Mouse (Mus musculus) heart, postnatal 0 days (tissue): Measurements from ENCODE around the gene Cdkal1. TPM values are rescaled to one million over a fixed set of nuclear protein-coding genes. Genes with fewer than 3 reads are reported as not detected.

Source experiments
- ATAC-seq: fragments of 200-750 bp; cut with Nextera tagmentation; 2 replicates; pipeline ENCODE4 v1.8.0; 2017; ENCODE audit warnings: low read depth, moderate number of reproducible peaks, moderate library complexity; ENCODE audit not compliant: insufficient read depth
- DNase-seq: peaks from one replicate; pipeline ENCODE4 v3.0.0-alpha.2; 2016; ENCODE audit warnings: low spot score
- H3K27ac ChIP-seq: fragments of 300-500 bp; sonication (generic); 2 replicates; pipeline ENCODE4 v1.5.1; 2014; ENCODE audit warnings: low read depth, mild to moderate bottlenecking
- H3K27me3 ChIP-seq: fragments of 300-500 bp; sonication (generic); 2 replicates; pipeline ENCODE4 v1.6.1; 2014; ENCODE audit warnings: low read length, mixed read lengths; ENCODE audit not compliant: control insufficient read depth, insufficient read depth
- H3K36me3 ChIP-seq: fragments of 300-500 bp; sonication (generic); replicated peaks from 2 replicates; pipeline ENCODE4 v1.6.1; 2014; ENCODE audit warnings: low read length, mixed read lengths; ENCODE audit not compliant: control insufficient read depth, insufficient read depth
- H3K4me1 ChIP-seq: fragments of 300-500 bp; sonication (generic); 2 replicates; pipeline ENCODE4 v1.6.1; 2014; ENCODE audit warnings: antibody characterized with exemption; ENCODE audit not compliant: control insufficient read depth, insufficient read depth
- H3K4me2 ChIP-seq: fragments of 300-500 bp; sonication (generic); 2 replicates; pipeline ENCODE4 v1.6.1; 2014; ENCODE audit warnings: low read depth, mild to moderate bottlenecking, low read length, moderate library complexity
- H3K4me3 ChIP-seq: fragments of 300-500 bp; sonication (generic); 2 replicates; pipeline ENCODE4 v1.5.1; 2014; ENCODE audit warnings: low read depth, low read length
- H3K9ac ChIP-seq: fragments of 300-500 bp; sonication (generic); replicated peaks from 2 replicates; pipeline ENCODE4 v1.6.1; 2014; ENCODE audit warnings: low read depth, low read length, mixed read lengths
- H3K9me3 ChIP-seq: fragments of 300-500 bp; sonication (generic); replicated peaks from 2 replicates; pipeline ENCODE4 v1.6.1; 2016; ENCODE audit warnings: low read length; ENCODE audit not compliant: control insufficient read depth
- CTCF ChIP-seq: IDR thresholded peaks from 2 replicates; pipeline ENCODE4 v1.5.1; 2016; ENCODE audit warnings: antibody characterized with exemption, control low read depth, low read depth
- EP300 ChIP-seq: IDR thresholded peaks from 2 replicates; pipeline ENCODE4 v1.6.1; 2016; ENCODE audit warnings: antibody characterized with exemption, low read depth
- WGBS: fragments of 180-500 bp; shearing (Covaris S2); extraction: QIAGEN DNeasy Blood & Tissue Kit; methylation state at CpG from one replicate; pipeline ENCODE4 v1.1.7; 2014; 5-methylcytosine and 5-hydroxymethylcytosine counted together
- polyA plus RNA-seq: library from polyadenylated mRNA; unstranded; fragments of >200 nt; fragmentation: Nextera tagmentation; extraction: Ambion mirVana; gene quantifications from 2 replicates; pipeline ENCODE4 v1.2.1, GENCODE M21; 2015
- total RNA-seq: library from RNA; depleted of rRNA; stranded (reverse); fragments of >200 nt; gene quantifications from 2 replicates; pipeline ENCODE4 v1.2.3, GENCODE M21; 2014; ENCODE audit warnings: low replicate concordance

Gene Cdkal1
- total and polyA plus RNA-seq, 2 experiments from 2014 or later: 9.6 to 17.6 TPM

DNA sequence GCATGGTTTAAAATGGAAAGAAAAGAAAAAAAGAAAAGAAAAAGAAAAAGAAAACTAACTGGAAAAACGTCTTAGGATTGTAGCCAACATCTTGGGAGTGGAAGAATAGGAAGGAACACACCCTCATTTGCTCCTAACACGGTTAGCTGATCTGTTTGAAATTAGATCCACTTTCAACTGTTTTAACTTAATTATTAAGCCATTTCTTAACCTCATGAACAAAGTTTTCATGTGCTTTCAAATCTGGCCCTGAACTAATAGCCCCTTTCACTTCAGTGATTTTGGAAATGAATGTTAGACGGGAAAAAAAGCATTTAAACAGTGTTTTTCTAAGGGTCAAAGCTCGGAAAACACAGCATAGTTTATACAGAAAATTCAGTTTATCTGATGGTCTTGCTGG, 505.5 kb downstream of the Cdkal1 start:
- WGBS: 76% methylated on average over 4 of the region's 4 CpGs
- Histone ChIP-seq H3K27ac (no peak overlapping the region), H3K27me3 (no peaks in the 10 kb centered on the region), H3K4me1 (no peaks in the 10 kb centered on the region), H3K9me3 (no peaks in the 10 kb centered on the region), H3K4me2 (no peak overlapping the region), H3K36me3 (peaks cover 4% of the 10 kb centered on the region; the same call in 1 of the 2 replicates), H3K4me3 (no peak overlapping the region), H3K9ac (no peak overlapping the region)
- DNase-seq: no peak
- no peak for TF ChIP-seq EP300
- TF ChIP-seq CTCF: no peak
- no peak for ATAC-seq

- WGBS: 88% methylated on average over 7 of the region's 7 CpGs
- Histone ChIP-seq H3K4me1 (no peaks in the 10 kb centered on the region), H3K27ac (no peak overlapping the region), H3K9me3 (no peaks in the 10 kb centered on the region), H3K27me3 (no peaks in the 10 kb centered on the region), H3K4me2 (no peak overlapping the region), H3K36me3 (peaks cover 4% of the 10 kb centered on the region; the same call in 1 of the 2 replicates), H3K9ac (no peak overlapping the region), H3K4me3 (no peak overlapping the region)
- DNase-seq (no peak), ATAC-seq (no peak)
- no peak for TF ChIP-seq CTCF
Observed at GRCm38 (mm10) chr13:29349386-29349961, 506.0 kb downstream of the Cdkal1 start.

DNA sequence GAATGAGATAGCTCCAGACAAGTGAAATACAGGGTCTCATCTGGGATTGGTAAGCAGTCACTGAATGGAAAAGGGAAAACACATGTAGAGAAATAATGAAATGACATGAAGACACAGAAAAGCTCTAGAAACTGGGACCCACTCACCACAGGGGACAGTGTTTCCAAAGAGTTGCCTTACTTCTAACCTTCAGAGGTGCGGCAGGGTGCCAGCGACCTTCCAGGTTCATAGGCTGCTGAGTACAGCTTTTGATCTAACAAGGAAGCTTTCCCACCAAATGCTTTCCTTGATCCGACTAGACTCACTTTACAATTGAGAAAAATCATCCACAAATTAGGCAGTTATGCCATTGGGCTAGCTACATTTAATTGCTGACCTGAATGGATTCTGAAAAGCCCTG, 507.1 kb downstream of the Cdkal1 start:
- Histone ChIP-seq H3K4me3 (no peak overlapping the region), H3K4me2 (no peak overlapping the region), H3K27me3 (no peaks in the 10 kb centered on the region), H3K9ac (no peak overlapping the region), H3K36me3 (peaks cover 4% of the 10 kb centered on the region; the same call in 1 of the 2 replicates), H3K27ac (no peak overlapping the region), H3K4me1 (no peaks in the 10 kb centered on the region), H3K9me3 (no peaks in the 10 kb centered on the region)
- no peak for ATAC-seq
- DNase-seq: no peak
- no peak for TF ChIP-seq CTCF
- no peak for TF ChIP-seq EP300
- WGBS: 93% methylated on average over 3 of the region's 3 CpGs

DNA sequence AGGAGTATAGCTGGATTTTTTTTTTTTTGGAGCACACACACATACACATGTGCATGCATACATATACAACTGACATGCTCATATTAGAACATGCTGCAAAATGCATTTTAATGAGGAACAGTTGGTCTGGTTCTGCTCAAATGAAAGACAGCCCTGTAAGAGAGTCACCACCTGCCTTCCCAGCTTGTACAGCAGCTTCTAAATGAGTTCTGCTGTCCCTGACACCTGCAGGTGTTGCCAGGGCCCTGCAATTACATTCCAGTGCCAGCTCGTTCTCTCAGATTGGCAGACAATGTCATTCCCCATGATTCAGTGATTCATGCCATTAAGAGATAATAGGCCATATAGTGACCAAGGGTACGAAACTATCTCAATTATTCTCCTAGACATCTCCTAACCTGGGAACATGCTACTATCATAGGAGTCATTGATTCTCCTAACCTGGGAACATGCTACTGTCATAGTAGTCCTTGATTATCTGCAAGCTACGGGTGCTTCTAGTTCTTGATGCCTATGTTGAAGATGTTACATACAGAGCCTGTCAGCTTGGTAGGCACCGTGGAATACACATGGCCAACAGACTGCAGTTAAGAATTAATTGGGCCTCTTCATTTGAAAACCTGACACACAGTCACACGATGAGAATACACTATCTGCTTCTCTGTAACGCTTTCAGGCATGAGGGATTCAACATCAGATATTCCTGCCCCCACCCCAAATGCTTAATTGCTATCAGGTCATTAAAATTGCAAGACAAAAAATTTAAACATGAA, 522.6 kb downstream of the Cdkal1 start:
- peak; percentile 21; the same call in 1 of the 2 replicates for TF ChIP-seq CTCF
- TF ChIP-seq EP300: no peak
- no peak overlapping the region for H3K4me3 ChIP-seq
- no peaks in the 10 kb centered on the region; the same call in 1 of the 2 replicates for H3K36me3 ChIP-seq
- no peaks in the 10 kb centered on the region for H3K4me1 ChIP-seq
- H3K27me3 ChIP-seq: no peaks in the 10 kb centered on the region
- ATAC-seq: peak; percentile 66
- no peak overlapping the region for H3K27ac ChIP-seq
- H3K4me2 ChIP-seq: no peak overlapping the region
- DNase-seq: peak; percentile 42
- 62% methylated on average over 6 of the region's 6 CpGs for WGBS
- H3K9me3 ChIP-seq: no peaks in the 10 kb centered on the region
- no peak overlapping the region for H3K9ac ChIP-seq

DNA sequence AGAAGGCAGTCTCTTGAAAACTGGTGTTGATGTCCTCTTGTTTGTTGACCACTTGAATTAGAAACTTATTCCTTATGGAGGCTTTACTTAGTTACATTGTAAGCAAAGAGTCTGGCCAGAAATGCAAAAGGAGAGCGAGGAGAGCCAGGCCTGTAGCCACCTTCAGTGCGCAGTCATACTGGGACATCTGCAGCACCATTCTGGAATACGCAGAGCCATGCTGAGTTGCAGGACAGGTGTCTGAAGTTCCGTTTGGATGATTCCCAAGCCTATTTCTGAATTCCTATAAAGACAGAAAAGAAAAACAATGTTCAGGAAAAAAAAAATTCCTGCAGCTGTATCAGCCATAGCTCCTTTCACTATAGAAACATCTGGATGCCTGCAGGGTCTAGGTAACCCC, 529.5 kb downstream of the Cdkal1 start:
- Histone ChIP-seq H3K4me3 (no peak overlapping the region), H3K4me1 (no peaks in the 10 kb centered on the region), H3K9me3 (no peaks in the 10 kb centered on the region), H3K27me3 (no peaks in the 10 kb centered on the region), H3K9ac (no peak overlapping the region), H3K27ac (no peak overlapping the region), H3K4me2 (no peak overlapping the region), H3K36me3 (peaks cover 21% of the 10 kb centered on the region; the same call in 1 of the 2 replicates)
- WGBS: 91% methylated on average over 4 of the region's 4 CpGs
- ATAC-seq: no peak
- TF ChIP-seq EP300 (no peak), CTCF (no peak)
- DNase-seq: no peak
